Mouse (Mus musculus) erythroblast, adult 5-6 weeks (primary cell): ENCODE results near the gene Lypd6b. TPM values are rescaled to one million over a fixed set of nuclear protein-coding genes. Genes with fewer than 3 reads are reported as not detected.

Experiments used
- ATAC-seq: replicated peaks from 2 replicates; pipeline ENCODE4 v1.8.0; 2016; ENCODE audit warnings: moderate number of reproducible peaks, mild to moderate bottlenecking, moderate TSS enrichment, inconsistent platforms; ENCODE audit not compliant: poor library complexity, low FRiP score, severe bottlenecking
- total RNA-seq, 2 experiments: library from RNA; stranded (forward) in 1 of 2; stranded (reverse) in 1 of 2; fragments of 150-400 nt in 1 of 2; fragments of 200-764, 138-1000 nt in 1 of 2; gene quantifications; 2 replicates each; pipeline versions ENCODE4 v1.2.3 to v1.2.4; 2015 to 2017; ENCODE audit warnings: low replicate concordance in 2 of 2

Gene Lypd6b
- not detected in 2 replicates for total RNA-seq (2015; ENCODE audit: low replicate concordance)
- not detected in 2 replicates for total RNA-seq (2017; ENCODE audit: low replicate concordance)

- ATAC-seq: no peak
Observed at GRCm38 (mm10) chr2:49787376-49788050, at the start of gene Lypd6b. Lypd6b (plus strand) TSS chr2:49787688.

- no peak for ATAC-seq
Observed at GRCm38 (mm10) chr2:49739046-49739445, 48.4 kb upstream of the Lypd6b start.

GRCm38 (mm10) chr2:49741026-49741425 is 46.5 kb upstream of the Lypd6b start:
- ATAC-seq: no peak

- ATAC-seq: no peak
Observed at GRCm38 (mm10) chr2:49741895-49742734, 45.4 kb upstream of the Lypd6b start.

GRCm38 (mm10) chr2:49742919-49743318 is 44.6 kb upstream of the Lypd6b start:
- ATAC-seq: no peak

GRCm38 (mm10) chr2:49743775-49744174 is 43.7 kb upstream of the Lypd6b start:
- ATAC-seq: no peak

GRCm38 (mm10) chr2:49744251-49745093 is 43.0 kb upstream of the Lypd6b start:
- no peak for ATAC-seq

GRCm38 (mm10) chr2:49745094-49745781 is 42.2 kb upstream of the Lypd6b start:
- no peak for ATAC-seq

GRCm38 (mm10) chr2:49746947-49747346 is 40.5 kb upstream of the Lypd6b start:
- no peak for ATAC-seq

GRCm38 (mm10) chr2:49747670-49748069 is 39.8 kb upstream of the Lypd6b start:
- no peak for ATAC-seq

GRCm38 (mm10) chr2:49748628-49749342 is 38.7 kb upstream of the Lypd6b start:
- no peak for ATAC-seq

GRCm38 (mm10) chr2:49749730-49750576 is 37.5 kb upstream of the Lypd6b start:
- no peak for ATAC-seq

- no peak for ATAC-seq
Observed at GRCm38 (mm10) chr2:49751544-49752210, 35.8 kb upstream of the Lypd6b start.

- ATAC-seq: no peak
Observed at GRCm38 (mm10) chr2:49752211-49752607, 35.3 kb upstream of the Lypd6b start.

- ATAC-seq: no peak
Observed at GRCm38 (mm10) chr2:49753062-49753461, 34.4 kb upstream of the Lypd6b start.

- no peak for ATAC-seq
Observed at GRCm38 (mm10) chr2:49755054-49755453, 32.4 kb upstream of the Lypd6b start.

GRCm38 (mm10) chr2:49757616-49758015 is 29.9 kb upstream of the Lypd6b start:
- ATAC-seq: no peak
